Mouse (Mus musculus): ENCODE data around the gene Wipf1. TPM values are rescaled to one million over a fixed set of nuclear protein-coding genes. Genes with fewer than 3 reads are reported as not detected.

The Wipf1 gene
- total RNA-seq, 2 experiments from 2014 or later: 19.0 to 20.8 TPM

GRCm38 (mm10) chr2:73540450-73541162 lies 11.1 kb upstream of the Wipf1 start:
- DNase-seq: no peak

- DNase-seq: no peak
Observed at GRCm38 (mm10) chr2:73539697-73540096, 10.2 kb upstream of the Wipf1 start.

GRCm38 (mm10) chr2:73539141-73539540 lies 9.6 kb upstream of the Wipf1 start:
- DNase-seq: no peak

GRCm38 (mm10) chr2:73538590-73538989 lies 9.1 kb upstream of the Wipf1 start:
- no peak for DNase-seq

- DNase-seq: no peak
Observed at GRCm38 (mm10) chr2:73536091-73536783, 6.7 kb upstream of the Wipf1 start.

GRCm38 (mm10) chr2:73534720-73535119 lies 5.2 kb upstream of the Wipf1 start:
- DNase-seq: no peak

GRCm38 (mm10) chr2:73530487-73530886 lies 953 bp upstream of the Wipf1 start:
- DNase-seq: no peak

GRCm38 (mm10) chr2:73528516-73529355 lies 798 bp downstream of the Wipf1 start:
- peak; percentile 47 for DNase-seq

- no peak for DNase-seq
Observed at GRCm38 (mm10) chr2:73527956-73528355, 1.6 kb downstream of the Wipf1 start.

- DNase-seq: peak; percentile 40
Observed at GRCm38 (mm10) chr2:73526691-73527090, 2.8 kb downstream of the Wipf1 start.

GRCm38 (mm10) chr2:73522891-73523290 lies 6.6 kb downstream of the Wipf1 start:
- no peak for DNase-seq

- no peak for DNase-seq
Observed at GRCm38 (mm10) chr2:73522336-73522735, 7.2 kb downstream of the Wipf1 start.

GRCm38 (mm10) chr2:73521737-73522136 lies 7.8 kb downstream of the Wipf1 start:
- DNase-seq: no peak

GRCm38 (mm10) chr2:73518966-73519365 lies 10.6 kb downstream of the Wipf1 start:
- no peak for DNase-seq

GRCm38 (mm10) chr2:73518311-73518710 lies 11.2 kb downstream of the Wipf1 start:
- DNase-seq: no peak

- DNase-seq: no peak
Observed at GRCm38 (mm10) chr2:73514178-73514577, 15.4 kb downstream of the Wipf1 start.

GRCm38 (mm10) chr2:73513204-73513749 lies 16.3 kb downstream of the Wipf1 start:
- no peak for DNase-seq

GRCm38 (mm10) chr2:73512044-73512443 lies 17.5 kb downstream of the Wipf1 start:
- DNase-seq: no peak

- no peak for DNase-seq
Observed at GRCm38 (mm10) chr2:73510731-73511360, 18.7 kb downstream of the Wipf1 start.

- DNase-seq: no peak
Observed at GRCm38 (mm10) chr2:73510025-73510288, 19.6 kb downstream of the Wipf1 start.

GRCm38 (mm10) chr2:73509248-73510024 lies 20.1 kb downstream of the Wipf1 start:
- DNase-seq: peak; percentile 58

- DNase-seq: no peak
Observed at GRCm38 (mm10) chr2:73507886-73508285, 21.6 kb downstream of the Wipf1 start.

Data from heart, postnatal 4 days (tissue).